Mouse (Mus musculus) hindbrain, embryonic 12.5 days (tissue): ENCODE measurements around the gene Necap1. TPM values are rescaled to one million over a fixed set of nuclear protein-coding genes. Genes with fewer than 3 reads are reported as not detected.

Experiments used
- ATAC-seq: fragments of 200-750 bp; cut with Nextera tagmentation; 2 replicates; pipeline ENCODE4 v1.8.0; 2017; ENCODE audit warnings: moderate TSS enrichment; ENCODE audit not compliant: low FRiP score
- H3K27ac ChIP-seq: fragments of 300-500 bp; sonication (generic); 2 replicates; pipeline ENCODE4 v1.5.1; 2016; ENCODE audit warnings: mild to moderate bottlenecking
- H3K27me3 ChIP-seq: fragments of 300-500 bp; sonication (generic); 2 replicates; pipeline ENCODE4 v1.6.1; 2016; ENCODE audit warnings: mild to moderate bottlenecking
- H3K36me3 ChIP-seq: fragments of 300-500 bp; sonication (generic); 2 replicates; pipeline ENCODE4 v1.6.1; 2016; ENCODE audit warnings: mild to moderate bottlenecking
- H3K4me1 ChIP-seq: fragments of 300-500 bp; sonication (generic); 2 replicates; pipeline ENCODE4 v1.6.1; 2016
- H3K4me2 ChIP-seq: fragments of 300-500 bp; sonication (generic); replicated peaks from 2 replicates; pipeline ENCODE4 v1.6.1; 2016; ENCODE audit warnings: mild to moderate bottlenecking
- H3K4me3 ChIP-seq: fragments of 300-500 bp; sonication (generic); 2 replicates; pipeline ENCODE4 v1.5.1; 2016; ENCODE audit warnings: mild to moderate bottlenecking
- H3K9ac ChIP-seq: fragments of 300-500 bp; sonication (generic); 2 replicates; pipeline ENCODE4 v1.6.1; 2016; ENCODE audit warnings: mild to moderate bottlenecking, moderate library complexity
- H3K9me3 ChIP-seq: fragments of 300-500 bp; sonication (generic); replicated peaks from 2 replicates; pipeline ENCODE4 v1.6.1; 2016; ENCODE audit warnings: mild to moderate bottlenecking
- WGBS: fragments of 180-500 bp; shearing (Covaris S2); methylation state at CpG from one replicate; pipeline ENCODE4 v1.1.7; 2016; 5-methylcytosine and 5-hydroxymethylcytosine counted together
- microRNA-seq: library from miRNA; unstranded; fragments of <30 nt; microRNA quantifications from one replicate; pipeline ENCODE4, GENCODE M21; 2017
- polyA plus RNA-seq: library from polyadenylated mRNA; unstranded; fragments of >200 nt; fragmentation: Nextera tagmentation; extraction: Ambion mirVana; gene quantifications from 2 replicates; pipeline ENCODE4 v1.2.1, GENCODE M21; 2016

Gene Necap1
- polyA plus RNA-seq, 1 experiment from 2014 or later: 85.2 TPM

DNA sequence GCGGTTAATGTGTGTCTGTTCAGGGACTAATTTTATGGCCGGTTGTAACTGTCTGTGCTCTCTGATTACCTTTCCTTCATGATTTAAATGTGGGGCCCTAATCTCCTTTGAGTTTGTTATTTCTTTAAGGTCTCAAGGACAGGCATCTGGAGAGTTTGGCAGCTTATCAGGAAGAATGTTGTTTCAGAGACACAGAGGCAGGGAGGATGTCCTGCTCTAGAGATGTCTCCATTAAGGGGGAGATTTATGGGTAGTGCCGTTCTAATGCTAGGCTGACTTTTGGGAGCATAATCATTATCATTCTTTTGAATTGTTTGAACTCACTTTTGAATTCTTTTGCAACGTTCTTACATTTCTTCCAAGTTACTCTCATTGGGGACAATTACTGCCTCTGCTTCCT, 45.6 kb downstream of the Necap1 start:
- H3K4me1 ChIP-seq: no peaks in the 10 kb centered on the region
- 88% methylated on average over 4 of the region's 4 CpGs for WGBS
- no peak for ATAC-seq

GRCm38 (mm10) chr6:122921451-122921850, 47.2 kb downstream of the Necap1 start, which contains the start of gene Clec4a1:
Clec4a1 (plus strand) TSS chr6:122921848.
- WGBS: 77% methylated on average over 4 of the region's 4 CpGs
- Histone ChIP-seq H3K4me1 (no peaks in the 10 kb centered on the region), H3K4me3 (no peak within 1 kb of the TSS), H3K9me3 (peaks cover 3% of the 10 kb centered on the region; the same call in 1 of the 2 replicates), H3K36me3 (no peaks in the 10 kb centered on the region), H3K9ac (no peak within 1 kb of the TSS), H3K27me3 (no peaks in the 10 kb centered on the region), H3K4me2 (no peak within 1 kb of the TSS), H3K27ac (no peak within 1 kb of the TSS)
- no peak for ATAC-seq

More for the DNA sequence above, 45.6 kb downstream of the Necap1 start:
- Histone ChIP-seq H3K36me3 (no peaks in the 10 kb centered on the region), H3K9ac (no peak overlapping the region), H3K27ac (no peak overlapping the region), H3K27me3 (no peaks in the 10 kb centered on the region), H3K9me3 (peaks cover 5% of the 10 kb centered on the region; the same call in 1 of the 2 replicates), H3K4me3 (no peak overlapping the region), H3K4me2 (no peak overlapping the region)

GRCm38 (mm10) chr6:122934845-122935244, 60.6 kb downstream of the Necap1 start:
- ATAC-seq: no peak
- 85% methylated on average over 3 of the region's 3 CpGs for WGBS

More at GRCm38 (mm10) chr6:122934845-122935244, 60.6 kb downstream of the Necap1 start:
- no peak overlapping the region for H3K27ac ChIP-seq
- H3K9ac ChIP-seq: no peak overlapping the region
- no peaks in the 10 kb centered on the region for H3K36me3 ChIP-seq
- H3K9me3 ChIP-seq: no peaks in the 10 kb centered on the region
- no peaks in the 10 kb centered on the region for H3K4me1 ChIP-seq
- no peak overlapping the region for H3K4me3 ChIP-seq
- H3K4me2 ChIP-seq: no peak overlapping the region
- no peaks in the 10 kb centered on the region for H3K27me3 ChIP-seq

Small RNAs within 50 kb of the gene (microRNA-seq; reads per million reads assigned to microRNA genes)
- gene Mir7231: not detected

Other genes with a start within 250 kb of the Necap1 start
- not detected in 2 replicates for gene Dppa3, start 248.1 kb upstream of the Necap1 start, polyA plus RNA-seq
- gene Nanog, start 167.0 kb upstream of the Necap1 start, polyA plus RNA-seq: 0.14 and 0.27 TPM in 2 replicates
- 24.7 and 25.3 TPM in 2 replicates for gene Slc2a3, start 72.8 kb upstream of the Necap1 start, polyA plus RNA-seq
- 6.1 and 6.9 TPM in 2 replicates for gene Foxj2, start 54.6 kb upstream of the Necap1 start, polyA plus RNA-seq
- gene C3ar1, start 18.3 kb upstream of the Necap1 start, polyA plus RNA-seq: 2.0 and 2.2 TPM in 2 replicates
- gene Clec4a1, start 47.4 kb downstream of the Necap1 start, polyA plus RNA-seq: 1.1 and 1.6 TPM in 2 replicates
- 0.49 and 0.94 TPM in 2 replicates for gene Clec4a3, start 78.0 kb downstream of the Necap1 start, polyA plus RNA-seq
- gene Clec4a4, start 115.9 kb downstream of the Necap1 start, polyA plus RNA-seq: not detected in 2 replicates
- not detected in 2 replicates for gene Clec4b1, start 175.5 kb downstream of the Necap1 start, polyA plus RNA-seq
- gene Clec4a2, start 232.0 kb downstream of the Necap1 start, polyA plus RNA-seq: 1.2 and 1.6 TPM in 2 replicates